Mouse (Mus musculus): ENCODE results near the gene Rab6a.

Gene Rab6a

DNA sequence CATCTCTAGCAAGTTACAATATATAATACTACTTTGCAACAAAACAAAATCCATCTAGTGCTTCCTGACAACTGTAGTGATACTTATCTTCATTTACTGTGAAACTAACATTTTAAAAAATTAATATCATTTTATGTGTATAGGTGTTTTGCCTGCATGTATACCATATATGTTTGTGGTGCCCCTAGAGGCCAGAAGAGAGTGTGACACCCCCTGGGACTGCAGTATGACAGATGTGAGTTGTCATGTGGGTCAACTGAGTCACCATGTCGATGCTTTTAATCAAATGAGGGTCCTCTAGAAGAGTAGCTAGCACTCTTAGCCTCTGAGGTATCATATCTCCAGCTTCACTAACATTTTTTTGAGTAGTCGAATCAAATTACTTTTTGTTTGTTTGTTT is 15.1 kb downstream of the Rab6a start:
- DNase-seq (ENCODE audit: inconsistent ontology term): no peak

DNA sequence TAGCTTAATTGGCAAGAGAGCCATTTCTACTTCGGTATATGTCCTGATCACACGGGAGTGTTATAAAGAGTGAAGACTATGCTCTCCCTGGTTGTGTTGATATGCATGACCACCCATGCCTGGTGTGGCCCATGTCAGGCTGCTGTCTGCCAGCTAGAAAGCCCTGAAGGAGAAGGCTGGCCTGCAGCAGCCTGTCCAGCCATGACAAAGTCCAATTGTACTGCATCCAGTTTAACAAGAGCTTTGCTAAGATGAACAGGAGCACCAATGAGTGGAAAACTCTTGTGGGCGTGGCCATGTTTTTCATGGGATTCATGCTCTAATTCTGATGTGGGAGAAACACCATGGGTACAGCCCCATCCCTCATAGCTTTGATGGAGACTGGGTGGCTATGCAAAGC is 17.3 kb downstream of the Rab6a start:
- DNase-seq (ENCODE audit: inconsistent ontology term): no peak

DNA sequence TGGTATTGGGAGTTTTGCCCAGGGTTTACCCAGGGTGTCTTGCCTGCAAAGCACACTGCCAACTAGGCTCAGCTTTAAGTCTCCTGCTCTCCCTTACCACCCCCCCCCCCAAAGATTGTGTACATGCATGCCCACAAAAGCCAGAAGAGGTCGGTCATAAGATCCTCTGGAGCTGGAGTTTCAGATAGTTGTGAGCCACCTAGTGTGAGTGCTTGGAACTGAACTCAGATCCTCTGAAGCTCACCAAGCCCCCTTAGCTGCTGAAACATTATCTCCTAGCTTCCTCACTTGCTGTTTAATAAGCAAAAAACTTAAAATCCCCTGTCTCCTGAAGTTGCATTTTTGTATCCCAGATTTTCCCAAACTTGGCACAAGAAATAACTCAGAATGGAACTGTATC is 30.4 kb downstream of the Rab6a start:
- no peak for DNase-seq (ENCODE audit: inconsistent ontology term)

DNA sequence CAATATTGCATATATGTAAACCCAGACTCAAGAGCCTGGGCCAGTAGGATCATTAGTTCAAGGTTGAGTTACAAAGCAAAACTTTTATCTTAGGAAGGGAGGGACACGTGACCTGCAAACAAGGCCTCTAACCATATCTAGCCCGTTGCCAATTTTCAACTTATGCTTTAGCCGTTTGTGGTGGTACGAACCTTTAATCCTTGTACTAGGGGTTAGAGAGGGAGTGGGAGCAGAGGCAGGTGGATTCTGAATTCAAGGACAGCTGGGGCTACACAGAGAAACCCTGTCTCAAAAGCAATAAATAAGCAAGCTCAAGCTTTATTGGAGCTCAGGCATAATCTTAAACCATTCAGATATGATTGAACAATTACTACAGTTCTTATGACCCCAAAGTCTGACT is 35.2 kb downstream of the Rab6a start:
- no peak for DNase-seq (ENCODE audit: inconsistent ontology term)

DNA sequence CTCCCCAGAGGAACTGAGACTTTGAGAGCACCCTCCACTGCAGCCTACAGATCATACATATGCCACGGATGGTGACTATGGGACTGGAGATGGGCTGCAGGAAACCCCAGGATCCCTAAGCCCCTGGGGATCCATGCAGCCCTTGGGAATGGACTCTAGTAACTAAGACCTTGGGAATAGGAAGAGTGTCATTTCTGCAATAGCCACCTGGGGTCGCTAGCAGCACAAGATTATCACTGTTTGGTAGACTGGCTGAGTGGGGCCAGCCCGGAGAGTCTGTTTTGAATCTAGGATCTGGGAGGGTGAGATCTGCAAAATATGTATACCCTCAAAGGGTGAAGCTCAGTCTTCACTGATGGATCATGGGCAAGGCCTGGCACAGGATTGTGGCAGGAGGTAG is 37.9 kb downstream of the Rab6a start:
- DNase-seq (ENCODE audit: inconsistent ontology term): peak; percentile 68

DNA sequence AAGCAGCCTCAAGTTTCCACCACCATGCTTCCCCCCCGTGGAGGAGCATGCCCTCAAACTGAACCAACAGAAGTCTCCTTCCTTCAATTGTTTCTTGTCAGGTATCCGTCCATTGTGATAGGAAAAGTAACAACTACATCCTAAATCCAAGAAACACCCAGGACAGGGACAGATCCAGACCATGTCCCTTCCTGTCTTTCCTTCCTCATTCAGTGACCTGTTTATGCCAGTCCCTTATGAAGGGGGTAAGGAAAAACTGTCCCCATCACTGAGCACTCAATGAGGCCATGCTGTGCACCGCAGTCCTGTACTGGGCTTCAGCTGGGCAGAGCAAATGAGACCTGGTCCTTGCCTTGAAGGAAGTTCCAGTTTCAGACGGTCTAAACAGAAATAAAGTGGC is 41.9 kb downstream of the Rab6a start:
- DNase-seq (ENCODE audit: inconsistent ontology term): no peak

DNA sequence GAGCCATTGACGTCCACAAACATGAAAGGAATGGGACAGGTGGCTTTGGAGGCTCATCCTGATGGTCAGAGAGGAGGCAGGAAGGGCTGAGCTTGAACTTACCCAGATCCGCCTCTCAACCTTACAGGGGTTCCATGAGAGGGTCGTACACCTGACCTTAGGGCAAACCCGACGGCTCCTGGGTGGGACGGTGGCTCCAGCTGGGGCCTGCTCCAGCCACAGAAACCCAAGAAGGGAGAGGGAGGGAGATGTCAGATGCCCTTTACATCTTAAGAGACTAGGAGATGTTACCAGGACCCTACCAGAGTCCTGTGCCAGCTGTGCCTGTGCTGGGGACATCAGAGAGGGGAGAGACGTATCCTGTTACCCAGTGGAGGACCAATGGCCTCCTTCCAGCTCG is 42.6 kb downstream of the Rab6a start:
- no peak for DNase-seq (ENCODE audit: inconsistent ontology term)

DNA sequence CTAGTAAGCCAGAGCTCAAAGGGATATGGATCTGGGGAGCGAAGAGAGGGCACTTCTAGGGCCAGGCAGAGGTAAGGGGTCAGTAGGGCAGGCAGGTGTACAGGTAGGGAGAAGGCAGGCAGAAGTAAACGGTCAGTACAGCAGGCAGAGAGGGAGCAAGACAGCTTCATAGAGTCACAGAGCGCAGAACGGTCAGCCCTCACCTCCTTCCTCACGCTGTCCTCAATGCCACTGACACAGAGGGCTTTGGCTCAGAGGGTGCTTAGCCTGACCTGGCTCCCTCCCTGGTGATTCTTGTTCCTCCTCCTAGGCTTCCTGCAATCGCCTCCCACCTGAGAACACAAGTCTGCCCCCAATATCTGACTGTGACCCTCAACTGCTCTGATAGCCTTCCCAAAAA is 43.2 kb downstream of the Rab6a start:
- DNase-seq (ENCODE audit: inconsistent ontology term): no peak

DNA sequence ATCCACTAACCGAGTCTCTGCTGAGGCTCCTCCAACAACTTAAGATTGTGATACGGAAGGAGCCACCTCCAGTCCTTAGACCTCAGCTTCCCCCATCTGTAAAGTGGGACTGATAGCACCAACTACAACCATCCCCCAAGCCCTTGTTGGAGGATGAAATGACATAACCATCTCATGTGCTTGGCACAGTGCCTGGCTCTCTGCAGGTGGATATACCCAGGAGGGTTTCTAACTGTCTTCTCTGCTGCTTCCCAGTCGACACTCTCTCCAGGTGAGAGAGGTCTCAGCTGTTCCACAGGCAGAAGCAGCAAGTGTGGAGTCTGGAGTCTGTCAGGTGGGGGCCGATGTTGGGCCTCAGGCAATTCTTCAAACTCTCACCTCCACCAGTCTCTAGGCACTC is 43.8 kb downstream of the Rab6a start:
- DNase-seq (ENCODE audit: inconsistent ontology term): no peak

DNA sequence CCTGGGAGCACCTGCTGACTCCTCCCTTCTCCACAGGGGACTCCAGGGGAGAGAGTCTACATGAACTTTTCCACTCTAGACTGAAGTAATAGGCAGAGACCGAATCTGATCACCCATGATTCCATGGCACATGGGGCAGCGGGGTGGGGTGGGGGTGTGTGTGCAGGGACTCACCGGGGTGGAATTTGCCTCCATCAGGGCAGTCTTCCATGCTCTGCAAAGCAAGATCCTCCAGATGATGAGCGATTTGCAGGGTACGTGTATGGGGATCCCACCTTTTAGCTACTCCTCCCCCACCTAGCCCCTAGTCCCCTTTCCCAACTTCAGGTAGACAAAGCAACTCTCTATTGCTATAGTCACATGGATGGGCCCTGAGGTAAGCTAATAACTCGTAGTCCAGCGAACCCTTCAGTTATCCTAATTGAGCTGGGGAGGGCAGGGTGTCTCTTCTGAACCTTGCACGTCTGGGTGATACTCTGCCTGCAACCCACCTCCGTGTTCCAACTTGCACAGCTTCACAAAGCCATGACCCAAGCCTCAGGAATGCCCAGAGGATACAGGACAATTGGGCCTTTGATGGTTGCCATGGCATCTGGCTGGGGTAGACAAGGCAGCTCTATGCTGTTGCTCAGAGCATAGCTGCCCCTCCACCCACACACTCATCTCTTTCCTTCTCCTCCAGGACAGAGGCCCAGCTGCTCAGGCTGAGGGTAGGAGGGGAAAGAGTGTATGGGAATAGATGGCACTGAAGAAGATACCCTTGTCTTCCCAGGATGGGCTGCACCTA is 46.5 kb downstream of the Rab6a start:
- peak; percentile 97 for DNase-seq (ENCODE audit: inconsistent ontology term)

DNA sequence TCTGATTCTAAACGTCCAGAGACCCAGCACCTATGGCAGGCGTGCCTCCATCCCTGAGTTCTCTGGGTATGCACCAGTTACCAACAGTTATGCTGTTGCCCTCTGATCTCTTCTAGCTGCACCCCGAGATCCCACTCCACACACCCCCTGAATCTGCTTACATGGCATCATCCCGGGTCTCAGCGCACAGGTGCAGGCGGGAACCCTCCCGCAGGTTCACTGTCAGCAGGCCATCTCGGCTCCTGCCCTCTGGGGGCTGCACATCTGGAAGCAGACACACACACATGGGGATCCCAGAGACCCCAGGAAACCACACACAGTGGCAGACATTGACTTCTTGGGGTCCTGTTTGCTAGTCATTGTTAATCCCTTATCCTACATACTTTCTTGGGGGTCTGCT is 47.2 kb downstream of the Rab6a start:
- no peak for DNase-seq (ENCODE audit: inconsistent ontology term)

DNA sequence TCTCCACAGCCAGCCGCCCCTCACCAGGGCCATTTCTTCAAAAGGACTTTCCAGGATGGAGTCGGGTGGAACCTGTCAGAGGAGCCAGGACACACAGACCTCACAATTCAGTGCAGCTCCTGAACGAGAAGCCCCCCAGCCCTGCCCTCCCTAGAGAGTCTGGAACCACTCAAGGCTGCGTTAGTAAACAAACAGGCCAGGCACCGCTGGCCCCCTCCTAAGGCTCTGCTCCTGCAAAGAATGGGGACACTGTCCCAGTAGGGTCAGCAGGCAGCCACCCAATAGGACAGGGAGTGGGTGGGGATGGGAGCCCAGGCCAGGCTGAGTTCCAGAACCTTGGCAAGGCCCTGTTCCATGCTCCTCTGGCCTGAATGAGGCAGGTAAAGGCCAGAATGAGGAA is 49.5 kb downstream of the Rab6a start:
- peak; percentile 81 for DNase-seq (ENCODE audit: inconsistent ontology term)

DNA sequence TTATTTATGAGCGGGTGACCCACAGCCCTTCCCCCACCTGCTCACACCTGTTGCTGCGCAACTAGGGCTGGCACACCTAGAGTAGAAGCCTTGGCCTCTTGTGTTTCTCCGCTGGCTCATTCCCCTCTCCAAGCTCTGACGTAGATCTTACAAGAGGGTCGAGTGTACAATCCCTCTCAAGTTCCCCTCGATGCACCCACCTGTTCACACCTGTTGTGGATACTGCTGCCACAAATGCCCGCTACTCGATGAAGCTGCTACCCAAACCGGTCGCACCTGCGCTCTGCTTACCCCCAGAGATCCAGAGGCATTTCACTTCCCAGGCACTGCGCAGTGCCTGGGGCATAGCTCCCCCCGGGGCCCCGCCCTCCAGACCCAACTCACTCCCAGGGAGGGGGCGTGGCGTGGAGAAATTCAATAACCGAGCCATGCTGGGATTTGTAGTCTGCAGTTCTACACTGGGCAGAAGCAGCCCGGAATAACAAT is 50.9 kb downstream of the Rab6a start:
- DNase-seq (ENCODE audit: inconsistent ontology term): peak; percentile 93

DNA sequence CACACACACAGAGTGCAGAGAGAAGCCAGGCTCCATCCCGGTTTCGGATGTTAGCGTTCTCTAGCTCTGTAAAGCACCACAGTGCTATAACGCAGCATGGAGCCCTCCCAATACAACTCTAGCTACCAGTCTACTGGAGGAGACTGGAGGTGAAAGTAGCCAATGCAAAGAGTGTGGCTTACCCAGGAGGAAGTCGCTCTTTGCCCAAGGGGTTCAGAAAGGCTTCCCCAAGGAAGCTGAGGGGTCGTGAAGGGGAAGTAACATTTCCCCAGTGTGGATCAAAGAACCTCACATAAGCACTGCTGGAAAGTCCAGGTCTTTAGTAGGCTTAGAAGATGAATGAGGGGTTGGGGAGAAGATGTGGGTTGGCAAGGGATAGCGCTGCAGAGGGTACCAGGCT is 54.1 kb downstream of the Rab6a start:
- no peak for DNase-seq (ENCODE audit: inconsistent ontology term)

DNA sequence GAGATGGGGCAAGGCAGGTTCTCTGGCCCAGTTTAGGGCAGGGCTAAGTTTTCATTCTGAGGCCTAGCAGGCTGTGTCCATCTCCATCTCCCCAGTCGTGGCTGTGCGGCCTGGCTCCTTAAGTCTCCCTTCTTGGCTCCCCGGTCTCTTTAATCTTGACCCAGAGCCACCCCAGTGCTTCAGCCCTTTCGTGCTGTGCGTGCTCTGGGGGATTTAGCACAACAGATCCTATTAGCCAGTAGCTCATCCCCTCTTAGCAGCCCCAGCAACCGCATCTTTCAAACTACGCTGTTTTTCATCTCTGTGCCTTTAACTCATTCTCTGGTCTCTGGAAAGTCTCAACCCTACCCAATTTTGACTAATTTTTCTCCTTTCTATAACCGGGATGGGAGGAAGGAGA is 55.0 kb downstream of the Rab6a start, which contains the start of gene Plekhb1:
Gene Plekhb1, minus strand, starts transcription at position 184 of the 400 bp plus-strand sequence.
- DNase-seq (ENCODE audit: inconsistent ontology term): no peak

DNA sequence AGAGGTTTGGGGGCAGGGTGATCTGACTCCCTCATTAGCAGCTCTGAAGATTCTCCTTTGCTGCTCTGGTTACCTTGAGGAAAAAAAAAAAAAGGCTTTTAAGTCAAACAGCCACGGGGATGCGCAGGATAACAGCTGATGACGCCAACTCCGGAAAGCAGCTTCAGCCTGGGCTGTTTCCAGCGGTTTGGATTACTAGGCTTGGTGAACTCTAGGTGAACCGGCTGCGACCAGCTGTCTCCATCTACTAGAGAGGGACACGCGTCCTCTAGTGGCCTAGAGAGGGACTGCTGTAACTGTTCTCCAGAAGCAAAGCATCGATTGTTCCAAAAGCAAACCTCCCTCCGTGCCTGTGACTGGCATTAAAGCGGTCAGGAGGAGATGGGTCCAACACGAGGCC is 56.0 kb downstream of the Rab6a start:
- DNase-seq (ENCODE audit: inconsistent ontology term): peak; percentile 96

DNA sequence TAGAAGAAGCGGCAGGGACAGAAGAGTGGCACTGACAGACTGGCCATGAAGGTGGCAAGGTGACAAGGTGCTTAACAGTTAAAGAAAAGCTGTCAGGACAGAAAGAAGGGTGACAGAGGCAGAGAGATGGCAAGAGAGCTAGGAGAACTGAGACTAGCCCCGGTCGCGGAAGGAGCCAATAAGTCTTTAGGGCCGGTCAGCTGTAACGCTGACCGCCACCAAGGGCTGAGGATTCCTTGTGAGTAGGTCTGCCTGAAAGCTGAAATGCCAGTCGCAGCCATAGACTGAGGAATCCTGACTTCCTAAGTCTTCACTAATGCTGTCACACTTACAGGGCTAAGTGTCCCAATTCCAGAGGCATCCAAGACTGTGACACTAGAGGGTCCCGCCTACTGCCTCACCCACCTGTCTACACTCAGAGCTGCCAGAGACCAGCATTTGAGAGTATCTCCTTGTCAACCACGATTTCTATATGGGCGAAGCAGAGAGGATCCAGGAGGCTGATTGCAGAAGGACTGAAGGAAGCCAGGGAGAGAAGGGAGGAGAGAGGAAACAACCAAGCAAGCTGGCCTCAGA is 56.6 kb downstream of the Rab6a start:
- DNase-seq (ENCODE audit: inconsistent ontology term): peak; percentile 32

DNA sequence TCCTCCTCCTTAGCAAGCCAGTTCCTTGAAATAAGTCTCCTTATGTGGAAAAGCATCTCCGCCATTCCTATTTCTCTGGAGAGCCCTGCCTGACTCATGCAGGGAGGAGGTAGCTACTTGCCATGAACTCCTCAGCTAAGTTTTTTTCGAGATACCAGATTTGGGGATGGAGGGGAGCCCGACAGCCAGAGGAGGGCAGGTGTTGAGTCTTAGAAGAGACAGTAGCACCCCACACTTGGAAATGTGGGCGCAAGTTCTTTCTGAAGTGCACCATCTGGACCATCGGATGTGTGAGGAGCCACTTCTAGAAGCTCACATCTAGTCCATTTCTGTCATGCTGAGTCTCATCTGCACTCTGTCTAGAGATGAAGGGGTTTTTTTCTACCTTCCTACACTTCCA is 63.4 kb downstream of the Rab6a start:
- no peak for DNase-seq (ENCODE audit: inconsistent ontology term)

DNA sequence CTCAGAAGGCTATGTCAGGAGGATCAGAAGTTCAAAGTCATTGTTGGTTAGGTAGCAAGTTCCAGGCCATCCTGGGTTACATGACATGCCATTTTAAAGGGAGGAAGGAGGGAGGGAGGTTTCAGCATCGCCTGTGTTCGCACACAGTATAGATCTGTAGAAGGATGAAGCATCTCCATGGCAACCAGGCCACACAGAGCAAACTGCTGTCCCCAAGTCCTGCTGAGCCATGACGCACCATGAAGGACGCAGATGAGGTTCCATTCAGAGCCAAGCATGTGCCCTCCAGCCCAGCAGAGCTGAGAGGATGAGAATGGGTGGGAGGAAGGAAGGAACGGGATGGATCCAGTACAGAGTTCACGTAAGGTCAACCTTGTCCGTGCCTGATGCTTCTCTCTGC is 66.2 kb downstream of the Rab6a start:
- DNase-seq (ENCODE audit: inconsistent ontology term): no peak

DNA sequence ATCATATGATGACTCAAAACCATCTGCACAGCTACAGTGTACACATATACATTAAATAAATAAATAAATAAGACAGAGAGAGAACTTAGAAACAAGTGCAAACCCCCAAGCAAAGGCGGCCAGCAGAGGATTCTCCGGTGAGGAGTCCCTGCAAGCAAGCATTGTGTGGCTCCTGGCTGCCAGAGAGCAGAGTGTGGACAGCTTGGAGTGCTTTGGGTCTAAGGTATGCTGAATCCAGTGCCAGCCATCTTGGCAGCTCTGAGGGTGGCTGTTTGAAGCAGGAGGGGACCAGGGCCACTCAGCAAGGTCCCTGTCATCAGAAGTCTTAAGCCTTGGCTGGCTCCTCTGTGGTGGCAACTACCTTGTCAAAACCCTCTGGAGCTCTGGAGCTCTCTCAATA is 67.7 kb downstream of the Rab6a start:
- DNase-seq (ENCODE audit: inconsistent ontology term): no peak

DNA sequence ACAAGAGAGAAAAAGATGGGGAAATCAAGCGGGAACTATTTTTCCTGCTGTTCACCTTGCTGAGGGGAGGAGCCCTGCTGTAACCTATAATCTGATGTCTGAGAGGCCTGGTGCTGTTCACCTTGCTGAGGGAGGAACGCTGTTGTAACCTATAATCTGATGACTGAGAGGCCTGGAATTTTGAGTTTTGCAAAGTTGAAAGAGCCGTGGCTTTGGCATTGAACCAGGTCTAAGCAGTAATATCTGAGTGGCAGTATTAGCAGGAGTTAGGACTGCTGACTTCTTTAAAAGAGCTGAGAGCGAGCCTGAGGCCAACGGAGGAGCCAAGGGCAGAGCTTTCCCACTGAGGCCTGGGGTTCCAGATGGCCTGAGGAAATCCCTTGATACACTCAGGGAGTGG is 70.8 kb downstream of the Rab6a start:
- DNase-seq (ENCODE audit: inconsistent ontology term): no peak

DNA sequence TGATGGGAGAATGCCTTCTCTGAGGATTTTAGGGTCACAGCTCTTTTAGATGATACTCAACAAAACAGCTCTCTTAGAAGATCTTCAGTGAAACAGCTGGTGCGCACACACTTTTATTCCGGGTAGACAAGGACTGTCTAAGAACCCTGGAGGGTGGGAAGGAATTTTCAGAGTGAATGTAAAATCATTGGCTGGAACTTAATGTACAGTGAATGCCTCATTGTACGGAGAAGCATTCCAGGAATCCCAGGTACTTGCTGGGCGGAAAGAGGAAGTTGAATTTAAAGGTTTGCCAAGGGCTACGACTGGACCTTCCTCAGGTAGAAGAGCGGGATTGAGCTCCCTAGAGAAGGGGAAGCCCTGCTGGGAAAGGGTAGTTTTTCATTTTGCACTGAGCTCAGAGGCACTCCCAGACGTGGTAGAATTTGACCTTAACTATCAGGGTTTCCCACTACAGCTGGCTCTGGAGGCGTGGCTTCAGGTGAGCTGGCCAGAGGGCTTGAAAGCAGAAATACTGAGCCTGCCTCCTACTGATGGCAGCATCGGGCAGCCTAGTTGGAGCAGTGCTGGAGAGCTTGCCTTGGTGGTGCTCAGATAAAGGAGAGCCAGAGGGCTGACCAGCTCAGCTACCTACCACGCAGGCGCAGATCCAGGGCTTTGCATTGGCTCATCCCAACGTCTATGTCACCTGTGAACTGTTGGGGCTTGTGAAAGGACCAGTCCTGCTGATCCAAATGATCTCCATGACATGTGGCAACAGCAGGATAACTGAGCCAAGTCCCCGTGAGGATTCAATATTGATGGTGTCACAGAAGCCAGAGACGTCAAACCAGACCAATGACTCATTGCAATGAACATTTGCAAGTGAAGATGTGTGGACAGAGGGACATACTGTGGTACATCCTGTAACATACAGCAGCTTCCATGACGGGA is 72.0 kb downstream of the Rab6a start:
- DNase-seq (ENCODE audit: inconsistent ontology term): no peak
